Mouse (Mus musculus) CH12F3 (cell line): ENCODE data around the gene Zgrf1.

ENCODE experiments used
- in situ Hi-C: fragments of 300-500 bp; cut with MboI; formaldehyde crosslinking; loops from 2 replicates; pipeline ENCODE4 v1.14.3; 2020; ENCODE audit warnings: low sequenced_read_pairs

The Zgrf1 gene

GRCm38 (mm10) chr3:127552973-127553719, at the start of gene Zgrf1, which contains the start of gene Larp7:
Gene Zgrf1, plus strand, starts transcription at chr3:127553489.
Gene Larp7, minus strand, starts transcription at chr3:127553349.
- in situ Hi-C loops, result loop anchor here (25.0 kb wide), 1 partner anchor 209 kb away; no protein-coding TSS in a partner anchor

- in situ Hi-C loops, result no loop called here
Observed at GRCm38 (mm10) chr3:127507878-127508783, 45.2 kb upstream of the Zgrf1 start.

GRCm38 (mm10) chr3:127511786-127512746, 41.2 kb upstream of the Zgrf1 start:
- in situ Hi-C loops, result no loop called here

GRCm38 (mm10) chr3:127512794-127513335, 40.4 kb upstream of the Zgrf1 start:
- in situ Hi-C loops, result no loop called here

- in situ Hi-C loops, result no loop called here
Observed at GRCm38 (mm10) chr3:127513699-127514098, 39.6 kb upstream of the Zgrf1 start.

- in situ Hi-C loops, result no loop called here
Observed at GRCm38 (mm10) chr3:127515251-127515650, 38.0 kb upstream of the Zgrf1 start.

- in situ Hi-C loops, result no loop called here
Observed at GRCm38 (mm10) chr3:127520300-127520699, 33.0 kb upstream of the Zgrf1 start.

- in situ Hi-C loops, result no loop called here
Observed at GRCm38 (mm10) chr3:127521156-127521555, 32.1 kb upstream of the Zgrf1 start.

- in situ Hi-C loops, result no loop called here
Observed at GRCm38 (mm10) chr3:127525188-127525819, 28.0 kb upstream of the Zgrf1 start.

- in situ Hi-C loops, result no loop called here
Observed at GRCm38 (mm10) chr3:127527465-127528034, 25.7 kb upstream of the Zgrf1 start.

GRCm38 (mm10) chr3:127529210-127529609, 24.1 kb upstream of the Zgrf1 start:
- in situ Hi-C loops, result no loop called here

GRCm38 (mm10) chr3:127529824-127530223, 23.5 kb upstream of the Zgrf1 start:
- in situ Hi-C loops, result no loop called here

- in situ Hi-C loops, result no loop called here
Observed at GRCm38 (mm10) chr3:127530293-127530692, 23.0 kb upstream of the Zgrf1 start.

GRCm38 (mm10) chr3:127539193-127539592, 14.1 kb upstream of the Zgrf1 start:
- in situ Hi-C loops, result no loop called here

GRCm38 (mm10) chr3:127543976-127544375, 9.3 kb upstream of the Zgrf1 start:
- in situ Hi-C loops, result loop anchor here (10.0 kb wide), 1 partner anchor 209 kb away; no protein-coding TSS in a partner anchor

- in situ Hi-C loops, result loop anchor here (5.0 to 10.0 kb wide), 2 partner anchors 92 to 210 kb away; no protein-coding TSS in a partner anchor
Observed at GRCm38 (mm10) chr3:127544610-127545121, 8.6 kb upstream of the Zgrf1 start.

GRCm38 (mm10) chr3:127547882-127548281, 5.4 kb upstream of the Zgrf1 start:
- in situ Hi-C loops, result loop anchor here (5.0 to 10.0 kb wide), 2 partner anchors 96 to 213 kb away; no protein-coding TSS in a partner anchor

GRCm38 (mm10) chr3:127552434-127552972, 786 bp upstream of the Zgrf1 start:
- in situ Hi-C loops, result loop anchor here (25.0 kb wide), 1 partner anchor 210 kb away; no protein-coding TSS in a partner anchor

- in situ Hi-C loops, result loop anchor here (25.0 kb wide), 1 partner anchor 209 kb away; no protein-coding TSS in a partner anchor
Observed at GRCm38 (mm10) chr3:127553720-127554043, 393 bp downstream of the Zgrf1 start.
